Mouse (Mus musculus): ENCODE results near the gene Pde6g. TPM values are rescaled to one million over a fixed set of nuclear protein-coding genes. Genes with fewer than 3 reads are reported as not detected.
A peak's percentile ranks its signal among the peaks of the same experiment; 100 is the strongest.

Gene Pde6g
- under 1 TPM in 1 of 2 experiments, not detected in 1; 0.31 TPM for total RNA-seq (2021)
- 0.48 and 0.49 TPM in 2 replicates for polyA plus RNA-seq (2012; rRNA removed)
- long read RNA-seq, partial matches to known transcripts, result 0 of 1 reads
- long read RNA-seq, other reads (novel, unspliced or antisense), result 1 of 1 reads

DNA sequence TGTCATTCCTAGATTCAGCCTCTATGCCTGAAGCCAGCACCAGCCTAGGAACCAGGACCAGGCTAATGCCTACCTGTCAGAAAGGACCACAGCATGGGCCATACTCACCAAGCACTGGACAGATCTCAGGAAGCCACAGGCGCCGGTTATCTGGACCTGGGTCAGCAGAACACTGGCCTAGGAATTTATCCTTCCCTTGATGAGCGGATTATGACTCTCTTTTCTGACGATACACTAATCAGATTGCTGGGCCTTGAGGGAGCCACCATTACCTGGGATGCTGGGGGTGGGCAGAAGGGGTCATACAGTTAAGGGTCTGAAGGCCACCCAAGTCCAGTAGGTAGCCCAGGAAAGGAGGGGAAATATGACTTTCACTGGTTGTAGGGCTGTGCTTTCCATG, at the start of gene Pde6g:
Gene Pde6g, minus strand, starts transcription at position 195 of the 400 bp plus-strand sequence.
- no peak for DNase-seq

DNA sequence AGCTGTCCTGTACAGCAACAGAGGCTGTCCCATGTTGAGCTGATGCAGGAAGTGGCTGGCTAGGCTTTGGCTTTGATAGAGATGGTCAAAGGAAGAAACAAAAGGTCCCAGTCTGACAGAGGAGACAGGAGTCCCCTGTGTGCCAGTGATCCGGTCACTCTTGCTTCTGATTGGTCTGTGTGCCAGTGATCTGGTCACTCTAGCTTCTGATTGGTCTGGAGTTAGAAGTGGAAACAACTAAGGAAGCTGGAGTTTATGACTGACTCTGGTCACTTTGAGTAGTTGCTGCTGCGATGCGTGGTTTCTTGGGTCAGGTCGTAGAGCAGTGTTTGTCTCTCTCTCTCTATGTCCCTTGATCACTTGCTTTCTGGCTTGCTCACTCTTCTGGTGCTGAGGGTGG, 48.4 kb upstream of the Pde6g start:
- peak; percentile 3 for DNase-seq

DNA sequence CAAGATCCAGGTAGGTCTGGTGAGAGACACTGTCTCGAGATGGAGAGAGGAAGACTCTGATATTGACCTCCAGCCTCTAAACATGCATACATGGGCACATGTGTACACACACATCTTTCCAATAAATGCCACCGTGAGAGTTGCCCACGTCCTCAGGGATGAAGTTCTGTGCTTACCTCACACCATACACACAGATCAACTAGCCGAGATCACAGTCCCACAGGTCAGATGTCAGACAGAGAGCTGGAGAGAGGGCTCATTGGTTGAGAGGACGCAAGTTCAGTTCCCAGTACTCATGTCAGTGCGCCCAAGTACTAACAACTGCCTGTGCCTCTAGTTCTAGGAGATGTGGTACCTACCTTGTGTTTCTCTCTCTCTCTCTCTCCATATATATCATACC, 47.7 kb upstream of the Pde6g start:
- DNase-seq, result no peak

DNA sequence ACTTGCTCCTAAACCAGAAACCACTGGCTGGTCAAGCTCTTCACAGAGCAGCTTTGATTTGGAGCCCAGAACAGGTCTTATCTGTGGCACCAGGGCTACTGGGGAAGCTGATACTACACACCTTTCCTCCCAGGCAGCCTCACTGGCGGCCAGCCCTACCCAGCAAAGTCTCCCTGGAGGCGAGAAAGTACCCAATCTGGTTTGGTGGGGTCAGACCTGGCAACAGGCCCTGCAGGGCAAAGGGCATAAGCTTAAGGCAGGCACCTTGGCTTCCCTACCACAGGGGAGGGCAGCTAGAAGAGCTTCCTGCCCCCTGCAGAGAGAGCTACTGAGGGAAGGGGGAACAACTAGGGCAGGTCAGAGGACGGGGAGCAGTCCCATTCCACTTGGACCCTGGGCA, 47.1 kb upstream of the Pde6g start:
- peak; percentile 51 for DNase-seq

DNA sequence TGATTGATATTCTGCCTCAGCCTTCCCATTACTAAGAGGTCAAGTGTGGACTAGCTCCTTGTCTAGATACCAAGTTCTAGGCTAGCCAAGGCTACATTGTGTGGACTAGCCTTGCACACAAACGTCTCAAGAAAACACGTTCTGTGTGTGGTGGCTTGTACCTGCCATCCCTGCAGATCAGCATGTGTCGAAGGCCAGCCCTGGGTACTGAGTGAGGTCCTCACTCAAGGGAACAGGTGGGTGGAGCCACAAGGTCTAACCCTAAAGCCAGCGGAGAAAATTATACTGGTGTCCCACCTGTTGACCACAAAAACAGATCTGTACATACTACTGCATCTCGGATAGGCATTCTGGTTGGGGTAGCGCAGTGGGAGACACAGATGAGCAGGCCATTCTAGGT, 46.6 kb upstream of the Pde6g start:
- no peak for DNase-seq

DNA sequence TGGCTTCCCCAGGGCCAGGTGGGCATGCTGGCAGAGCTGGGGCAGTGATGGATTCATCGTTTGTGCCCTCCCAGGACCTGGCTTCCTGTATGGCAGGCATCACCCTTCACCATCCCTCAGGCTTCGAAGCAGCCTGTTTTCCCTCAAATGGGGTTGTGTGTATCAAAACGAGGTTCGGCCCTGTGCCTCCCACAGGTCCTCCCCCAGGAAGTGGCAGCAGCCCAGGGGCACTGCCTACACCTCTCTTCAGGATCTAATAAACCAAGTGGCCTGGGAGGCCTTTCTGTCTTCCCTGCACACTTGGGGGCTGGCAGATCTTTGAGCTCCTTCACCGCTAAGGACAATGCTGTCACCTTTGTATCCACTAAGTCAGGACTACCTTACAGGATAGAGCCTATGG, 45.6 kb upstream of the Pde6g start:
- DNase-seq, result no peak

DNA sequence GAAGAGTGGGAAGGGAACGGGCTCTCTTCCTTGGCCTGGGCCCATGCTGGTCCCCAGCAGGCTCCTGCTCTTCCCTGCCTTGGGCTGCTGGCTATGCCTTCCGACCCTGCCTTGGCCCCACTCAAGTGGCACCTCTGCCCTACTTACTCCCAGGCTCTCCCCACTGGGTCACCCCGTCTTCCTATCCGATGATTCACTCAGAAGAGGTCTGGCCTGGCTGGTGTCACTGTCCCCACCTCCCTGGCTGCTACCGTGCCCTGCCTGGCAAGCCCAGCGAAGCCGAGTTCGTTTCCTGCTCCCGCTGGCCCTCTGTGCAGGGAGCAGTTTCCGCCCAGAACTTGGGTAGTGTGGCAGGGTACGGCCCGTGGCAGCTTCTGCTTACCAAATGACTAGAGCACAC, 44.9 kb upstream of the Pde6g start:
- peak; percentile 80 for DNase-seq

DNA sequence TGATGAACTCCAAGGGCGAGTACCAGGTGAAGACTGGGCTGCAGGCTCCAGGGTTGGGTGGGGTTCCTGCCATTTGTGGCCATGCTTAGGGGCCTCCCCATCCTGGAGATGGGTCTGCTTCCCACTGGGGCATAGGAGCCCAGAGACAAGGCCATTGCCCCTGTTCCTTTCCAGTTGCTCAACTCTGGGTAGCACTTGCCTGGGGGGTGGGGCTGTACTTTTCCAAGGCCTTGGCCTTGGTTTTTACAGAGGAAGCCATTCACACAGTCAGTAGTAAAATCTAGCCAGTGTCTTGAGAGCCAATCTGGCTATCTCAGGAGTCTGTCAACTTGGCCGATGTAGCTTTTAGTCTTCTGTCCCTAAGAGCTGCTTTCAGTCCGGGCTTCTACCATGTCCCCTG, 44.1 kb upstream of the Pde6g start:
- peak; percentile 93 for DNase-seq

DNA sequence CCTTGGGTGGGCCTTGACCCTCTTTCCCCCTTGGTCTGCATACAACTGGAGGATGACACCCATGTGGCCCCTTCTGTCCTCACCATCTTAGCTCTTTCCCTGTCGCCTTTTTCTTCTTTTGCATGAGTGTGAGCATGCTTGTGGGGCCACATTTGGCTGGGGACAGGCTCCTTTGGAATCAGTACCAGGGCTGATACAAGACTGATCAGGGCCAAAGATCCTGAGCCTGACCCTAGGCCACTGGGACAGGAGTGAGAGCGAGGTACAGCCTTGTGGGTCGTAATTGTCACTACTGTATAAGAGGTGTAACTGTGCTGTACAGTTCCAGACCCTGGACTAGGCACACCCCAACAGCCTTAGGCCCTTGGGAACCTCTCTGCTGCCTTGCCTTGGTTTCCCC, 40.6 kb upstream of the Pde6g start:
- DNase-seq, result no peak

DNA sequence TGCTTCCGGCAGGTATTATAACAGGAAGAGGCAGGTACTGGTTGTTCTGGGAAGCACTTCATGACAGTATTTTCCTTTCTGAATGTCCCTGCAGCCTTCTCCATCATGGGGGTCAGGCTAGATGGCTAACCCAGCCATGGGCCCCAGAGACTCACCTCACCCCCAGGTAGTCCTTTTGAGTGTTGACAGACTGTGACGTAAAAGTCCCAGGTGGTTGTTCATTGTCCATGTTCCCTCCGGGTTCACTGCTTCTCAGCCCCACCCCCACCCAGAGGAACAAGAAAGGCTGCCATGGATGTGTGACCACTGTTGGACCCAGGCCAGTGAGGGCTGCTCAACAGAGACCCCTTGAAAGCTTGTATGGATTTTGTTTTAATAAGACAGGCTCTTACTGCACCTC, 40.1 kb upstream of the Pde6g start:
- no peak for DNase-seq

DNA sequence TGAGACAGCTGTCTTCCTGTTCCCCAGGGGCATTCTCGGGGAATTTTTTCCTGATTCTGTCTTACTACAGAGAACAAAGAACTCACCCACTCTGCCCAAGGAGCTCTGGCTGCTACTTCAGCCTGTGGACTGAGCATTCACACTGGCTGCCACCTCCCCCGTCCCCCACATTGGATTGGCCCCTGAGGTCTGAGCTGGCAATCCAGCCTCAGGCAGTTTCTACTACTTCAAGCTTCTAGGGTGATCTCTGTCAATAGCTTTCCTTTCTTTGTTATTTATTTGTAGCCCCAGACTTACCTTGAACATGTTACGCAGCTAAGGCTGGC, 39.5 kb upstream of the Pde6g start:
- DNase-seq, result no peak

DNA sequence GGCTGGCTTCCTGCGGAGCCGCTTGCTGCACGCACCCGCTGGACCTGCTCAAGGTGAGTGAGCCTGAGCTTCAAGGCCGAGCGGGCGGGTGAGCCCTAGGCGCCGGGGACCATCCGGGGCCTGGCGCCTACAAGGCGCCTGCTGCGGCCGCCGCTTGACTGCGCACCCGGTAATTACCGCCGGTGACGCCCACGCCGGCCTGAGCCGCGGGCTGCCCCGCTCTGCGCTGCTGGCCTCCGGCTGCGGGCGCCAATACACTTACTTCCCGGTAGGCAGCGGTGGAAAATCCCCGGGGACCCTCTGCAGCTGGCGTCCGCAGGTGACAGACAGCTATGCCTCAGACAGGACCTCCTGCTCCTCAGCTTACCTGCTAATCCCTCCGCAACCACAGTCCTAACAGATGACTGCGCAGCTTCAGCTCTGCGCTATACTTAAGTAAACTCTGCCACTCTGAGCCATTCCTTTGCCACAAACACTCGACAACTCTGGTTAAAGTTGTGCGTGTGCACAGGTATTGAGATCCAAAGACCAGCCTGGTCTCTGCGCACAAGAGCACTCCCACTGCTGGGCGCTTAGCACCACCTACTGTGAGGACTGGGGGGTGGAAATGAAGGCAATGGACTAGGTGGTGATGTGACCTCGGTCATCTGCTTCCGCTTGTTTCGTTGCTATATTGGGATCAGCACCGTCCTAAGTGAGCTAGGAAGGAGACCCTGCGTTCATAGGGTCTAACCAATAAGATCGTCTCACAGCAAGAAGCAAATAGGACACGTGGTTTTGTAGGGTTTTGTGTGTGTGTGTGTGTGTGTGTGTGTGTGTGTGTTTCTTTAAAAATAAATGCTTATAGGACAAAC, 39.0 kb upstream of the Pde6g start:
- DNase-seq, result peak; percentile 74

DNA sequence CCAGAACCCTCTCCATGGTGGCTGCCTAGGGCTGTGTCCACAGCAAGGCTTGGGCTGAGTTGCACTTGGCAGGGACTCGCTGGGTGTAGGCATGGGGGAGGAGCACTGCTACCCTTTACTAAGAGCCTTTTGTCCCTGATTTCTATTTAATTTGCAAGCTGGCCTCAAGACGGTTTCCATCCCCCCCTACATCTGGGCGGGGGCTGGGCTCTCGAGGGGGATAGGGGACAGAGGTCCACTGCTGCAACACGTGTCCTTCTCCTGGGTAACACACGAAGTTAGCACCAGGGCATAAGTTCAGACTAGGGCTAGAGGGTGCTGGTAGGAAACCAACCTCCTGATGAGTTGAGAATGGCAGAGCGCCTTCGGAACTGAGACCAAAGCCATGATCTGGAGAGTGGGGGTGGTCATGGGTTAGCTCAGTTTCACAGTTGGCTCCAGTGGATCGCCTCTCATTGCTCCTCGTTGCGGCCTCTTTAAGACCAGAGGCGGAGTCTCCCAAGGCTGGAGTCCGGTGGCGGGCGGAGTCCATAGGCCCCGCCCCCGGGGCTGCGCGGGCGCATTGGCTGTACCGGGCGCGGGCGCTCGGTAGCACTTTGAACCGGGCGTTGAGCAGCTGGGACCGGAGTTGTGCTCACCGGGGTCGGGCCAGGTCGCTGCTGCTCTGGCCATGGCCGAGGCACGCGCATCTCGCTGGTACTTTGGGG, 38.2 kb upstream of the Pde6g start, which contains the start of gene Slc25a10:
Gene Slc25a10, plus strand, starts transcription at position 524 of the 707 bp plus-strand sequence.
- peak; percentile 95 for DNase-seq

DNA sequence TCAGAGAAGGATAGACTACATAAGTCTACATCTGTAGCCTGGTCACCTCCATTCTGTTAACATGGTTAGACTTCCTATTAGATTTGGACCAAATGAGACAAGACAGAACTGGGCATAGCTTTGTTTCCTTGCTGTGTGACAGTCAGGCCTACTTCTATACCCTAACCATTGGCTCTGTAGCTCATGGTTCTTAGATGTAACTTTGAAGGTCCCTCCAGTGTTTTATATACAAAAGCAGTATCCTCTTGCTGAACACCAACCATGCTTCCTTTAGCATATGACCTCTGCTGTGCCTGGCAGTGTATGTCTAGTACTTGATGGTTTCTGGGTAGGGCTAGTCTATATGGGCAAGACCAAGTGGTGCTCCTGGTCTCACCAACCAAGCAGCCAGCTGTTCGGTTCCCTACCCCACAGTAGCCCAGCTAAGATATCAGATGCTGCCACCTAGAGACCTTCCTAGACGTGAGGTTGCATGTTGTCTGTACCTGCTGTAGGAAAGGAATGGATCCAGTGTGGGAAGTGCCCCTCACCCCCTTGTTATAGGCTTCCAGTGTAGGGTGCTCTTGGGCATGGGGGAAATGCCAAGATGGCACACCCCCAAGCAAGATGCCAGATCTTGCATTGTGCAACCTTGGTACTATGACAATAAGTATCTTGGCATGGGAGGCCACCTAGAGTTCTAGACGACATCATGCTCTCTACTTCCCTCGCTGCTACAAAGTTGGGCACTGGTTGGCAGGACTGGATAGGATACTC, 37.2 kb upstream of the Pde6g start:
- DNase-seq, result peak; percentile 56

DNA sequence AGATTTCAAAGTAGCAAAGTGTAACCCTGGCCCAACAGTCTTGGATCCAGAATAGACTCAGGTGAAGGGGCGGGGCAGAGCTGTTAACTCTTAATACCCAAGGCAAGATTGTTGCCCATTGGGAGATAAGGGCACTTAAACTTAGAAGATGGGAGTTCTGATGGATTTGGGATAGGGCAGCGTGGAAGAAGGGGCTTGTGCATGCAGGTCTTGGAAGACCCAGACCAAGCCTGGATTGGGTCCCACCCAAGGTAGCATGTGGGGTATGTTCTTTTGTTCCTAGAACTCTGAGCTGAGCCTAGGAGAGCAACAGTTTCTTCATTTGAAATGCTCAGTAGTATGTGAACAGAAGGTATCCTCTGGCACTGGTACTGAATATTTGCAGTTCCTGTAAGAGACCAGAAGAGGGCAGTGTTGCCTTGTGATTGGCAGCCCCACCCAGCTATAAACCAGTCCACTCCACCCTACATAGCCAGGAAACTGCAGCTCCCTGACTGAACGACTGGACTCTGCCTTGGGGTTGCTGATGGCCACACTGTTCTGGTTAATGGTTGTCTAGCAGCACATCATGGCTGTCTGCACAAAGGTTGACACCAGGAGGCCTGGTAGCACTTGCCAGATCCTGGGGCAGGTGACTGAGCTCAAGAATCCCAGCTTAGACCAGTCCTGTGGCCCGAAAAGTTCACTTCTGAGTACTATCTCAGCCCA, 35.9 kb upstream of the Pde6g start:
- peak; percentile 78 for DNase-seq

DNA sequence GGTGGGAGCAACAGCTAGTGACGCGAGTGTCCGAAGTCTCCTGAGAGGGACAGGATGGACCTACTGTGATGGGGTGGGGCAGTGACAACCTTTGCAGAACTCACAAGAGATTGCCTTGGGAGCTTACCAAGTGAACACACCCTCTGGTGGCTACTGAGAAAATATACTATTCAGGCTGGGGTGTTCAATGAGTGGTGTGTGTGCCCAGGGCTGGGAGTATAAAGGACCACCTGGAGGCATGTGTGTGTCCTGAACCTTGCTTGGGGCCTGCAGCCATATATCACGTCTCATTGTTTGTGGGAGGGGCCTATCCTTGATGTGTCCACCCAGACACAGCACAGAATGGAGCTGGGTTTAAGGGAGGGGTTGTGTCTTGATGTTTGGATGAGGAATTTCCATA, 35.2 kb upstream of the Pde6g start:
- DNase-seq, result no peak

DNA sequence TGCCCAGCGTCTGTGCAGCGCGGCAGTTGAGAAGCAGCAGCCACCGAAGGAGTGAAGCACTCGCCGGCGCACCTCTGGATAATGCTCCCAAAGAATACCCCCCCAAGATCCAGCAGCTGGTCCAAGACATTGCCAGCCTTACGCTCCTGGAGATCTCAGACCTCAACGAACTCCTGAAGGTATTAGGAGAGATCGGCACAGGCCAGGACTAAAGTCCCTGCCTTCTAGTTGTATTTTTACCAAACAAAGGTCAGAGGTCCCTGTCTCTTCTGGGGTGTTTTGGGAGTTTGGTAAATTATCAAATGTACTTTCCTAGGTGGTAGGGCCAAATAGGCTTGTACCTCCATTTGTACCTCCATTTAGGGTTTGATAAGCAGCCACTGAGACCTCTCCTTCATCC, 32.0 kb upstream of the Pde6g start:
- no peak for DNase-seq

DNA sequence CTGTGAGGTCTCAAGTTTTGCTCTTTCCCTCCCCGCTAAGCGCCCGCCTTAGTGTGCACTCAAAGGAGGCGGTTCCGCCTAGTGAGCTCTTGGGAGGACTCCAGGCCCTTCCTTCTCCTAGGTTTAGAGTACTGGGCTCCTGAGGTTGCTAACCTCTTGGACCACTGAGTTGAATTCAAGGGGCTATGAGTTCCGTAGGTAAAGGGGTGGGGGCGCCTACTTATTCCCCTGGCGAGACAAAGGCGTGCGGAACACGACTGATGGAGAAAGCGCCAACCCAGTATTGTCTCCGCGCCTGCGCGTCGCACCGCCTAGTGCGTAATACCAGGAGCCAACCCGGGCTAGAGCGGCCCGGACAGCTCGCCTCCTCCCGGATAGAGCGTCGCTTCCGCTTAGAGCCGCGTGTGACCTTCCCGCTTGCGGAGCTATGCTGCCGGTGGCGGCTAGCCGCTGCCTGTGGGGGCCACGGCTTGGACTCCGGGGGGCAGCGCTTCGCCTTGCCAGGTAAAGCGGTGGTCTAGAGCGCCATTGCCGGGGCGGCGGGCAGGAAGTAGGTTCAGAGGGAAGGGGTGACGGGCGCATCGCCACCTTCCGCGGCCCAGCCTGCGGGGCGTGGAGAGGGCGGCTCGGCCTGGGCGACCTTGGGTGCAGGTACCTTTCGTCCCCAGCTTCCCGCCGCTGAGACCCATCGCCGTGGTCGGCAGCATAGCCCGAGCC, 31.1 kb upstream of the Pde6g start, which contains the start of gene Mrpl12:
Gene Mrpl12, plus strand, starts transcription at position 349 of the 717 bp plus-strand sequence.
- DNase-seq, result peak; percentile 94

DNA sequence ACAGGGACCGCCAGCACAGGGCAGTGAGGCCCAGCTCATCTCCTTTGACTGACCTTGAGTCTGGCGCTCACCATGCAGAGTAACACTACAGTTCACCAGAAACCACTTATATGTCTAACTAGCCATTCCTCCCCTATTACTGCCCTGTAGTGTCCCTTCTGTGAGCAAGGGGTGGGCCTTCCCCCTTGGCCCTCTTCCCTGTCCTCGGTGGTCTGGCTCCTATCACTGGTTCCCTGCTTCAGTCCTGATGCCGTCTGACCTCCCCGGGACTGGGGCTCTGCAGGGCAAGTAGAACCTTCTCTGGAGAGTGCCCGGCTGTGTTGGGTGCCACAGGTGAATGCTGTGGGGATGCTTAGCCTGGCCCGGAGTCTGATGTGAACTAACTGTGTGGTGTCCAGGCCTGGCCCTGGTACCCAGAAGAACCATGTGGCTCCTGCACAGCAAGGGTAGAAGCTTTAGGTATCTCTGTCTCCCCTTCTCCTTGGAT, 30.2 kb upstream of the Pde6g start:
- DNase-seq, result no peak

DNA sequence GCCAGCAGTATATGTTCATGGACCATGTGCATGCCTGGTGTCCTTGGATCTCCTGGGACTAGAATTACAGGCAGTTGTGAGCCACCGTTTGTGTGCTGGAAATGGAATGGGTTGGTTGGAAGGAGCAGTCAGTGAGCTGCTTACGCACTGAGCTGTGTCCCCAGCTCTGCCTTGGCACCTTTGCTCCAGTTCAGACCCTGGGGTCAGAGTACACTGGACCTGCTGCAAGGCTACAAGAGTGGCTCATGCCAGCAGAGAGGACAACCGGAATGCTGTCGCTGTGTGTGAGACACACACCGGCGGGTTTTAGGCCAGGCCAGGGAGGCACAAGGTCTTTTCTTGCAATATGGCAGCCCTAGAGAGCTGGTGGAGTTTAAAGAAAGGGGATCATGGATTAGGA, 18.8 kb upstream of the Pde6g start:
- no peak for DNase-seq

DNA sequence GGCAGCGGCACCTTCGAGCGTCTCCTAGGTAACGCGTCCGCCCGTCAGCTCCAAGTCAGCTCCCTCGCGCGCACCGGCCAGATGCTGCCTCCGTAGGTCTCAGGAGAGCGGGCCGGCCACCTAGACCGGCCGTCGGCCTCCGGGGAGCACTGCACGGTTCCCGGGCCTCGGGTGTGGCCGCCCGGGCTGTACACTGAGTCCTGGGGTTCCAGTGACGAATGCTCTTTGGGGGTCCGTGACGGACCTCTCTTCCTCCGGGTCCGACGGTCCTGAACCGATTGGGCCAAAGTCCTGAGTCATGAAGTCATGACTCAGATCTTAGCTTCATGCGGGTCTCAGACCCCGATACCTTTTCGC, 14.4 kb upstream of the Pde6g start:
- DNase-seq, result no peak

Data from adrenal gland, adult 2 months (tissue).